Mouse (Mus musculus) bone marrow macrophage, adult 2 months (primary cell): ENCODE measurements at regions not wholly inside any gene's neighbourhood (a gene's known extent, or its start where the extent isn't known, plus 50 kb on each side); places are given as distances from the start of the nearest gene placed in this dataset.

Experiments used
- CTCF ChIP-seq: IDR thresholded peaks from 2 replicates; pipeline ENCODE4 v1.5.1; 2012; ENCODE audit warnings: low read depth, mild to moderate bottlenecking, low read length, moderate library complexity
- POLR2A ChIP-seq: IDR thresholded peaks from 2 replicates; pipeline ENCODE4 v1.6.1; 2012; ENCODE audit warnings: mild to moderate bottlenecking, low read depth, low read length, borderline replicate concordance

DNA sequence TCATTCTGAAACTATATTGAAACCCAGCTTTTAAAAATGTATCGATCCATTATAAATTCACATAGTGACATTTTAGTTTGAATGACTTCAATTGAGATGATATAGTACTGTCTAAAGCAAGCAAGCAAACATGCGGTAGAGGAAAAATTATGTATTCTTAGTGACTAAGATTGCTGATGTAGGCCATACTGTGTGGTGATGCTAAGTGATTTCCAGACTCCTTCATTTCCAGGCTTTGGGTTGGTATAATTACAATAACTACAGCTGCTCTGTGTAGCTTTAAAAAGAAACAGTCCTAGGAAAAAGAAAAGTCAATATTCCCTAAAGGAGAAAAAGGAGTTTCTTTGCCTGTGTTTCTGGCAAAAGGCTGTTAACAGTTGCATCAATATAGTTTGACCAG lies 175.0 kb downstream of the Rps12 start:
- TF ChIP-seq CTCF (no peak), POLR2A (no peak)
